Mouse (Mus musculus): Measurements from ENCODE around the gene Cnnm4. TPM values are rescaled to one million over a fixed set of nuclear protein-coding genes. Genes with fewer than 3 reads are reported as not detected.

The Cnnm4 gene
- polyA plus RNA-seq, 1 experiment = 21.6 TPM

- Histone ChIP-seq H3K36me3 (ENCODE audit: control insufficient read depth, insufficient read depth) (peaks cover 9% of the 10 kb centered on the region), H3K27me3 (ENCODE audit: control insufficient read depth, insufficient read depth, insufficient read length) (no peaks in the 10 kb centered on the region), H3ac (ENCODE audit: control insufficient read depth, insufficient read length) (no peak overlapping the region), H3K79me2 (ENCODE audit: control insufficient read depth, insufficient read depth) (no peaks in the 10 kb centered on the region), H3K4me2 (ENCODE audit: low read depth) (no peak overlapping the region), H3K4me3 (no peak overlapping the region)
- no peak for TF ChIP-seq MAX (IDR thresholded peaks at IDR 0.05; ENCODE audit: low read depth)
- no peak for TF ChIP-seq POLR2A (IDR thresholded peaks at IDR 0.05; ENCODE audit: insufficient read length, low read depth)
- TF ChIP-seq MYOG (IDR thresholded peaks at IDR 0.05; ENCODE audit: control insufficient read depth in 1 of 3, insufficient read depth in 1 of 3, insufficient read length in 2 of 3, low read depth in 2 of 3) = no peak
- TF ChIP-seq POLR2AphosphoS2 (IDR thresholded peaks at IDR 0.05; ENCODE audit: insufficient read length, low read depth) = no peak
- TF ChIP-seq USF1 (IDR thresholded peaks at IDR 0.05; ENCODE audit: low read depth) = no peak
- TF ChIP-seq TCF12 (IDR thresholded peaks at IDR 0.05; ENCODE audit: insufficient read depth, poor library complexity, severe bottlenecking) = no peak
- no peak for TF ChIP-seq CEBPB (IDR thresholded peaks at IDR 0.05; ENCODE audit: insufficient read depth, poor library complexity, severe bottlenecking)
- TF ChIP-seq REST (IDR thresholded peaks at IDR 0.05; ENCODE audit: insufficient read depth, insufficient read length) = no peak
- TF ChIP-seq SRF (IDR thresholded peaks at IDR 0.05; ENCODE audit: control insufficient read depth, insufficient read length, low read depth) = no peak
- TF ChIP-seq TCF3 (IDR thresholded peaks at IDR 0.05; ENCODE audit: insufficient read length, low read depth) = no peak
- no peak for TF ChIP-seq MYOD1 (IDR thresholded peaks at IDR 0.05; ENCODE audit: control insufficient read depth in 1 of 3, insufficient read length in 2 of 3, low read depth in 2 of 3)
- TF ChIP-seq E2F4 (IDR thresholded peaks at IDR 0.05; ENCODE audit: insufficient read depth) = no peak
Measured at GRCm38 (mm10) chr1:36529274-36529673, 57.9 kb downstream of the Cnnm4 start.

- Histone ChIP-seq H3K4me3 (no peak overlapping the region), H3K79me2 (ENCODE audit: control insufficient read depth, insufficient read depth) (no peaks in the 10 kb centered on the region), H3K27me3 (ENCODE audit: control insufficient read depth, insufficient read depth, insufficient read length) (no peaks in the 10 kb centered on the region), H3K4me2 (ENCODE audit: low read depth) (no peak overlapping the region), H3K36me3 (ENCODE audit: control insufficient read depth, insufficient read depth) (peaks cover 5% of the 10 kb centered on the region), H3ac (ENCODE audit: control insufficient read depth, insufficient read length) (no peak overlapping the region)
- TF ChIP-seq POLR2AphosphoS2 (IDR thresholded peaks at IDR 0.05; ENCODE audit: insufficient read length, low read depth) = peak; percentile 56
- TF ChIP-seq MYOG (IDR thresholded peaks at IDR 0.05; ENCODE audit: control insufficient read depth in 1 of 3, insufficient read depth in 1 of 3, insufficient read length in 2 of 3, low read depth in 2 of 3) = no peak
- peak; percentile 16 for TF ChIP-seq POLR2A (IDR thresholded peaks at IDR 0.05; ENCODE audit: insufficient read length, low read depth)
Measured at GRCm38 (mm10) chr1:36529875-36530274, 58.5 kb downstream of the Cnnm4 start.

GRCm38 (mm10) chr1:36530485-36530884, 59.1 kb downstream of the Cnnm4 start:
- H3K27me3 ChIP-seq (ENCODE audit: control insufficient read depth, insufficient read depth, insufficient read length) = no peaks in the 10 kb centered on the region
- TF ChIP-seq TCF12 (IDR thresholded peaks at IDR 0.05; ENCODE audit: insufficient read depth, poor library complexity, severe bottlenecking) = no peak
- TF ChIP-seq SRF (IDR thresholded peaks at IDR 0.05; ENCODE audit: control insufficient read depth, insufficient read length, low read depth) = no peak
- TF ChIP-seq MYOG (IDR thresholded peaks at IDR 0.05; ENCODE audit: control insufficient read depth in 1 of 3, insufficient read depth in 1 of 3, insufficient read length in 2 of 3, low read depth in 2 of 3) = no peak
- TF ChIP-seq POLR2A (IDR thresholded peaks at IDR 0.05; ENCODE audit: insufficient read length, low read depth) = no peak
- TF ChIP-seq MAX (IDR thresholded peaks at IDR 0.05; ENCODE audit: low read depth) = no peak
- no peak for TF ChIP-seq MYOD1 (IDR thresholded peaks at IDR 0.05; ENCODE audit: control insufficient read depth in 1 of 3, insufficient read length in 2 of 3, low read depth in 2 of 3)
- no peak for TF ChIP-seq REST (IDR thresholded peaks at IDR 0.05; ENCODE audit: insufficient read depth, insufficient read length)
- no peak for TF ChIP-seq POLR2AphosphoS2 (IDR thresholded peaks at IDR 0.05; ENCODE audit: insufficient read length, low read depth)
- no peak for TF ChIP-seq USF1 (IDR thresholded peaks at IDR 0.05; ENCODE audit: low read depth)
- TF ChIP-seq CEBPB (IDR thresholded peaks at IDR 0.05; ENCODE audit: insufficient read depth, poor library complexity, severe bottlenecking) = no peak
- no peak for TF ChIP-seq E2F4 (IDR thresholded peaks at IDR 0.05; ENCODE audit: insufficient read depth)
- H3K4me2 ChIP-seq (ENCODE audit: low read depth) = no peak overlapping the region
- H3ac ChIP-seq (ENCODE audit: control insufficient read depth, insufficient read length) = no peak overlapping the region
- peaks cover 3% of the 10 kb centered on the region for H3K36me3 ChIP-seq (ENCODE audit: control insufficient read depth, insufficient read depth)
- no peak overlapping the region for H3K4me3 ChIP-seq
- no peaks in the 10 kb centered on the region for H3K79me2 ChIP-seq (ENCODE audit: control insufficient read depth, insufficient read depth)

GRCm38 (mm10) chr1:36530962-36531361, 59.5 kb downstream of the Cnnm4 start:
- TF ChIP-seq TCF3 (IDR thresholded peaks at IDR 0.05; ENCODE audit: insufficient read length, low read depth) (no peak), POLR2AphosphoS2 (IDR thresholded peaks at IDR 0.05; ENCODE audit: insufficient read length, low read depth) (peak; percentile 7), MYOD1 (IDR thresholded peaks at IDR 0.05; ENCODE audit: control insufficient read depth in 1 of 3, insufficient read length in 2 of 3, low read depth in 2 of 3) (peak in 1 of 3 experiments; percentile 6), CEBPB (IDR thresholded peaks at IDR 0.05; ENCODE audit: insufficient read depth, poor library complexity, severe bottlenecking) (no peak), USF1 (IDR thresholded peaks at IDR 0.05; ENCODE audit: low read depth) (no peak), TCF12 (IDR thresholded peaks at IDR 0.05; ENCODE audit: insufficient read depth, poor library complexity, severe bottlenecking) (no peak)
- Histone ChIP-seq H3K27me3 (ENCODE audit: control insufficient read depth, insufficient read depth, insufficient read length) (no peaks in the 10 kb centered on the region), H3K4me3 (no peak overlapping the region), H3K79me2 (ENCODE audit: control insufficient read depth, insufficient read depth) (no peaks in the 10 kb centered on the region), H3K36me3 (ENCODE audit: control insufficient read depth, insufficient read depth) (peaks cover 3% of the 10 kb centered on the region), H3K4me2 (ENCODE audit: low read depth) (no peak overlapping the region), H3ac (ENCODE audit: control insufficient read depth, insufficient read length) (no peak overlapping the region)

- TF ChIP-seq MYOD1 (IDR thresholded peaks at IDR 0.05; ENCODE audit: control insufficient read depth in 1 of 3, insufficient read length in 2 of 3, low read depth in 2 of 3) (no peak), POLR2AphosphoS2 (IDR thresholded peaks at IDR 0.05; ENCODE audit: insufficient read length, low read depth) (peak; percentile 69)
- H3K36me3 ChIP-seq (ENCODE audit: control insufficient read depth, insufficient read depth) = peaks cover 3% of the 10 kb centered on the region
Measured at GRCm38 (mm10) chr1:36531461-36531860, 60.0 kb downstream of the Cnnm4 start.

More at GRCm38 (mm10) chr1:36531461-36531860, 60.0 kb downstream of the Cnnm4 start:
- H3K4me2 ChIP-seq (ENCODE audit: low read depth) = no peak overlapping the region
- H3ac ChIP-seq (ENCODE audit: control insufficient read depth, insufficient read length) = no peak overlapping the region
- H3K4me3 ChIP-seq = no peak overlapping the region
- H3K79me2 ChIP-seq (ENCODE audit: control insufficient read depth, insufficient read depth) = no peaks in the 10 kb centered on the region
- H3K27me3 ChIP-seq (ENCODE audit: control insufficient read depth, insufficient read depth, insufficient read length) = no peaks in the 10 kb centered on the region

Data from myocyte (in vitro differentiated cells).